Mouse (Mus musculus): ENCODE results near the gene Egfl7.

Egfl7 gene

DNA sequence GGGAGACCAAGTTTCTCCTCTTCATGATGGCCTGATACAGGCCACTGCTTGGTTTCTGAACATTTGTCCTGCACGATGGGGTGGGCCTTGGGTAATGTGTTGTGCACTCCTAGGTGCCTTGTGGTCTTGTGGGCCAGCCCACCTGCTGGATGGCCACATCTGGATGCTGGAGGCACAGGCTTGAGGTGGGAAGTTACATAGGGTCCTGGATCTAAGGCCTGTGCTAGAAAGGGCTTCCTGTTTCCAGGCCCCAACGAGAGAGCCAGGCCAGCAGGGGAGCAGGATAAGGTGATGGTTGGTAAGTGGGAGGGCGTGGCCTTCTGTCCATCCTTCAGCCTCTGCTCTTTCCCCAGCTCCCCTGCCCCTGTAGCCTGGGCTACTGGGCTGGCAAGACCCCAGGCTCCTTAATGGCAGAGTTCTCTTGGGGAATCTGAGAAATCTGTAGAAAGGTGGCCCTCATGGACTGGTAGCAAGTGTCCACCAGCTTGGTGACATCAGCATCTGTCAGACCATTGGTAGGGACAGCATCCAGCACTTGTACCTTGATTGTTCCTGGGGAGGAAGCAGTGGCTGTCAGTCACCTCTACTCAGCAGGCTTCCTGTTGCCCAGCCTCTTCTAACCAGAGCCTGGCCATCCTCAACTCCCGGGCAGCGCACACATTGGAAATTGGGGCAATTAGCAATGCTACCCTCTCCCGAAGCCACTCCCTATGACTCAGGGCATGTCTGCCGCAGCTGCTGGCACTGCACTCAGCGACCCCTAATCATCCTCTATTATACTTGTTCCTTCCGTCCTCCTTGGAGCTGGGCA is 13.6 kb downstream of the Egfl7 start:
- peak; percentile 29 for DNase-seq (ENCODE audit: low read depth, low spot score)

GRCm38 (mm10) chr2:26594022-26594346 is 14.2 kb downstream of the Egfl7 start:
- peak; percentile 79 for DNase-seq (ENCODE audit: low read depth, low spot score)

GRCm38 (mm10) chr2:26594461-26594933 is 14.7 kb downstream of the Egfl7 start:
- DNase-seq (ENCODE audit: low read depth, low spot score): no peak

- DNase-seq (ENCODE audit: low read depth, low spot score): no peak
Observed at GRCm38 (mm10) chr2:26594934-26595724, 15.3 kb downstream of the Egfl7 start.

DNA sequence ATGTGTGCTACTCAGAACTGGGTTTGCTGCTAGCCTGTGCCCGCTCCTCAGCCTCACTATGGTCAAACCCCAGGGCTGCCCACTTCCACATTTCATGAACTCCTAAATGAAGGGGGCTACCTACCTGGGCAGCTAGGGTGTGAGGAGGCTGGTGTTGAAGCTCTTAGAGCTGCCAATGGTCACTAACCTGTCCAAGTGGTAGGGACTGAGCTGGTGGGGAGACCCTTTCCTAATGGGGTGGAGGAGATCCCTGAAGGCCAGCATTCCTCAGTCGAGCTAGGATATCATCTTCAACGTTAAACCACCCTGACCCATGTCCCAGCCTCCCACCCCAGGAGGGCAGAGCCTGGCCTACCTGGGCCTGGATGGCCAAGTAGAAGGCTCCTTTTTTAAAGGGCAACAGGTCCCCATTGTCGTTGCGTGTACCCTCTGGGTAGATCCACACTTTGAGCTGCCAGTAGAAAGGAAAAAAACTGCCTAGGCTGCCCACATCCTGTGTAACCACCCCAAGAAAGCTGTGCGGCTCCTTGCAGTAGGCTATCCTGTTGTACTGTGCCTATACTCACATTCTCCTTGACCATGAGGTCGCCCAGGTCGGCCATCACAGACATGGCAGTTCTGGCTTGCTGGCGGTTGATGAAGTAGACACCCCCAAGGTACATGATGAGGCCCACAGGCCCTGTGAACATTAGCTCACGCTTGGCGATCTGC is 16.1 kb downstream of the Egfl7 start:
- DNase-seq (ENCODE audit: low read depth, low spot score): no peak

- no peak for DNase-seq (ENCODE audit: low read depth, low spot score)
Observed at GRCm38 (mm10) chr2:26596898-26597297, 17.1 kb downstream of the Egfl7 start.

GRCm38 (mm10) chr2:26597810-26598209 is 18.0 kb downstream of the Egfl7 start:
- no peak for DNase-seq (ENCODE audit: low read depth, low spot score)

DNA sequence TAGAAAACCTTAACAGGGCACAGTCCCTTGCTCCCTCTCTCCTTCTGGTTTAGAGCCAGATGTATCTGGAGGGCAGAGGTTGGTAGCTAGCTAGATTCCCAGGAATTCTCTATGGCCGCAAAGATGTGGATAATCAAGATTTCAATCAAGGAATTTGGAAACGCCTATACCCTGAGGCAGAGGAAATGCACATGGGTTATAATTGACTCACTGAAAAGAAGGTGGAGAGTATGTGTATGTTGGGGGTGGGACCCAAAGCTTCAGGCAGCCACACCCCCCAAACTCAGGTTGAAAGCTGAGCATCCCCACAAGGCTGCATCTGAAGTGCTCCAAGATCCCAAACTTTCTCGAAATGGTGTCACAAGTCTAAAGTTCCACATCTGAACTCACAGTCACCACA is 18.6 kb downstream of the Egfl7 start:
- peak; percentile 83 for DNase-seq (ENCODE audit: low read depth, low spot score)

DNA sequence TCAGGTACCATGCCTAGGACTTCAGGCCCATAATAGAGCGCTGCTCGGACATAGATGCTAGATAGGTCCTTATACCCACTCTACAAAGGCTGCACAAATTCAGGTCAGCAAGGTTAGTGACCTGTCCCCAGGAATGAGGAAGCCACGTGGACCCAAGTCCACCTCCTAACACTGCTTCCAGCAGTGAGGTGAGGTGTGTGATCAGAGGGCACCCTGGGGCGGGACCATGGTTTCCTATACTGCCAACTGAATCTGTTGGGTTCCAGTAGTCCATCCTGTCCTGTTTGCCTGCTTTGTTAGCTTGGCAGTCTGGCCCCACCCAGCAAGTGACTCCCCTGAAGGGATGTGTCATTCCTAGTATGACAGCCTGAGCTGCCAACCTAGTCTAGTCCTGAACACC is 20.2 kb downstream of the Egfl7 start:
- DNase-seq (ENCODE audit: low read depth, low spot score): no peak

GRCm38 (mm10) chr2:26600664-26601063 is 20.9 kb downstream of the Egfl7 start:
- DNase-seq (ENCODE audit: low read depth, low spot score): no peak

DNA sequence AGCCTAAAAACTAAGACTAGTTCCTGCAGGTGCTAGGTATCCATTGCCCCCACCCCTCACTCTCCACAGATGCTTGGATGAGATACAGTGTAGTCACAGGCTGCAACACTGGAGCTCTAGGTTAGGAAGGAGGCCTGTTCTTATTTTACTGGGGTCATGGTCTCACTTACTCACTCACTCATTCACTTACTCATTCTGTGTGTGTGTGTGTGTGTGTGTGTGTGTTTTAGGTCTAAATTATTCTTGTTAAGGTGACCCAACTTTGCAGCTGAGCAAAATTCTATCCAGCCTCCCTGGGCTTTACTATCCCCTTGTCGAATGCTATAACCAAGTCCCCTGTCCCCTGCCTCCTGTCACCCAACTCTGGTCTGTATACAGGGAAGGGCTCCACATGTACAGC is 21.8 kb downstream of the Egfl7 start:
- DNase-seq (ENCODE audit: low read depth, low spot score): no peak

DNA sequence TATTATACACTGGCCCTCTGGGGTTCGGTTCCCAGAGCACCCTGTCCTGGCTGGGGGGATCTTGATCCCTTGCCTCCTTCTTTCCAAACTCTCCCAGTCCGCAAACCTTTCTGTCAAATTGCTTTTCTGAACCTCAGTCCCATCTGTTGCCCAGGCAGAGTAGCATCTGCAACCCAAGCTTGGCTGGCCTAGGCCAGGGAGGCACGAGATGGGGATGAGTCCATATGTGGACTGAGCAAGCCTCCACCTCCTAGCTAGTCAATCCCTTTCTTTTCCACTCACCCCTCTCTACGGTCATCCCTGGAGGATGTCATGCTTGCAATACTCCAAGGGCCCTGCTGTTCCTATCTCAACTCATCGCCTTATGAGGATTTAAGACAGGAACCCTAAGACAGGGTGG is 22.8 kb downstream of the Egfl7 start:
- DNase-seq (ENCODE audit: low read depth, low spot score): no peak

- DNase-seq (ENCODE audit: low read depth, low spot score): no peak
Observed at GRCm38 (mm10) chr2:26603159-26603558, 23.3 kb downstream of the Egfl7 start.

DNA sequence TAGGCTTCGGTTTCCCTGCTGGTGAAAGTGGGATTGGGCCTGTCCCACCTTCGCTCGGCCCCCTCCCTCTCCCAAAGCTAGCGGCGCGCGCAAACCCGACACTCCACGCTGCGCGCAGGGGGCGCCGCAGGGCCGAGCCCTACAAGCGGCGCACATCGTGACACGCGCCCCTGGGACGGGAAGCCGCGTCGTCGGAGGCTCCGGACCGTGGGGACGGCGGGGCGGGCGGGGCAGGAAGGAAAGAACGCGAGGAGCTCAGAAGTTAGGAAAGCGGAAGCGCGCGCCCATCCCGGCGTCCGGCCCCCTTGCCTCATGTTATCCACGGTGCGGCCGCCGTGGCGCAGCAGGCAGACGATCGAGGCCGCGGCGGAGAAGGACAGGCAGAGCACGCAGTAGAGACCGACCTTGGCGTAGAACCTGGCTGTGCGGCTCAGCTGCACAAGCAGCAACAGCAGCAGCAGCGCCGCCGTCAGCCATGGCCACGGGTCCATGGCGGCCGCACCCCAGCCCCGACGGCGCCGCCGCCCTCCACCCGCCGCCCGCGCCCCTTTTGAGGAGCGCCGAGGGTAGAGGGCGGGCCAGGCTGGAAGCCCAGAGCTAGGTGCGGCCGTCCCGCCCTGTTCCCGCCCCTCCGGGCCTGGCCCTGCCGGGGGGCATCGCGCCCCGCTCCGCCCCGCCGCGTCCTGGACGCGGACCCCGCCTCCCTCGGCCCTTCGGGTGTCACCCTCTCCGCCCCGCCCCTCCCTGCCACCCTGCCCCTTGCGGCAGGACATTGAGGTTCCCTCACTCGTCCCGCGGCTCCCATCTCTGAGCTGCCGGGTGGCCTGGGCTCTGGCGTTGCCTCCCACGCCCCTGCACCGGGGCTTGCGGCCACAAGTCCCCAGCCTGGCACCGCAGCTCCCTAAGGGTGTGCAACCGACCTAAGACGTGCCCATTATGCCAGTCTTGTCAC is 24.2 kb downstream of the Egfl7 start, which contains the start of gene Agpat2:
TSS of gene Agpat2 (minus strand) at position 698 of the 952 bp plus-strand sequence.
- peak; percentile 71 for DNase-seq (ENCODE audit: low read depth, low spot score)

DNA sequence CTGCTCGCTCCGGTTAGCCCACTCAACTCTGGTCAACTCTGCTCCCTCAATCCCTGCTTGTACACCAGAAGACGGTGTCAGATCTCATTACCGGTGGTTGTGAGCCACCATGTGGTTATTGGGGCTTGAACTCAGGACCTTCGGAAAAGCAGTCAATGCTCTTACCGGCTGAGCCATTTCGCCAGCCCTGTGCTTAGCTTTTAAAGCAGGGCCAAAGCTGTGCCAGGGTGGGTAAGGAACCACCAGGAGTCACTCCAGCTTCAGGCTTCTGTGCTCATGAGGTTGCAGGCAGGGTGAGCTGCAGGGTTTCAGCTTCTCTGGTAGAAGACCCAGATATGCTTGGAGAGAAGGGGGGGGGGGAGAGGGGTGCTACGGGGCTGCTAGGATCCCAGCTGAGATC is 25.5 kb downstream of the Egfl7 start:
- no peak for DNase-seq (ENCODE audit: low read depth, low spot score)

GRCm38 (mm10) chr2:26606579-26606978 is 26.8 kb downstream of the Egfl7 start:
- DNase-seq (ENCODE audit: low read depth, low spot score): no peak

GRCm38 (mm10) chr2:26607056-26607910 is 27.5 kb downstream of the Egfl7 start:
- no peak for DNase-seq (ENCODE audit: low read depth, low spot score)

- no peak for DNase-seq (ENCODE audit: low read depth, low spot score)
Observed at GRCm38 (mm10) chr2:26608781-26609180, 29.0 kb downstream of the Egfl7 start.

DNA sequence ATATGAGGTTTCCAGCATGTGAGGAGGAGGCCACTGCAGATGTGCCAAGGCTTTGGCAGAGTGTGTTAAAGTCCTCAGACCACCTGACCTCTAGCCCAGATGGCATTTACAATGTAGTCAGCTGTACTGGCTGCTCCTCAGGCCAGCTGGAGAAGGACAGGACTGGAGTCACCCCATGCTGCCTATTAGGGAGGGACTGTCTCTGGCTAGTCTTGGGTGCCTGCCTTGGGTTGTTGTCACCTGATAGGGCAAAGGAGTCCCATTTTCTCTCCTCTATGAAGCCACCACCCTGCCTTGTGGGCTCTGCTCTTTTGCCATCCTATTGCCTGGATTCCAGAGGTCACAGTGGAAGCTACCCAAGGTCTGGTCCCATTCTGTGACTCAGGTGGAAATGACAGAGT is 29.4 kb downstream of the Egfl7 start:
- DNase-seq (ENCODE audit: low read depth, low spot score): no peak

GRCm38 (mm10) chr2:26610526-26610925 is 30.7 kb downstream of the Egfl7 start:
- DNase-seq (ENCODE audit: low read depth, low spot score): peak; percentile 84
